Mouse (Mus musculus) ES-Bruce4 (cell line): ENCODE measurements around the gene Ctla4.

Source experiments
- CTCF ChIP-seq: IDR thresholded peaks from one replicate; pipeline ENCODE4 v1.8.1; 2011; ENCODE audit warnings: low read depth, low read length
- POLR2A ChIP-seq: IDR thresholded peaks from one replicate; pipeline ENCODE4 v1.8.1; 2011; ENCODE audit warnings: low read length; ENCODE audit not compliant: insufficient read depth

GRCm38 (mm10) chr1:60953686-60954085 lies 66.9 kb downstream of the Ctla4 start:
- TF ChIP-seq CTCF (no peak), POLR2A (no peak)
